Mouse (Mus musculus): Measurements from ENCODE around the gene Zswim5.

- no peak for TF ChIP-seq POLR2A (IDR thresholded peaks at IDR 0.05; ENCODE audit: borderline replicate concordance, control insufficient read depth, low read depth, low read length)
- no peak for TF ChIP-seq CTCF (IDR thresholded peaks at IDR 0.05; ENCODE audit: control insufficient read depth, insufficient read depth, low read length)
Observed at GRCm38 (mm10) chr4:116854286-116854685, 22.9 kb upstream of the Zswim5 start.
